Mouse (Mus musculus) testis, adult 2 months (tissue): ENCODE data around the gene Ctdsp2. TPM values are rescaled to one million over a fixed set of nuclear protein-coding genes. Genes with fewer than 3 reads are reported as not detected.

Source experiments
- H3K27ac ChIP-seq: fragments of 200-500 bp; 2 replicates; pipeline ENCODE4 v1.5.1; 2012; ENCODE audit warnings: low read depth, low read length; ENCODE audit not compliant: control insufficient read depth, insufficient read depth
- H3K27me3 ChIP-seq: fragments of 200-500 bp; 2 replicates; pipeline ENCODE4 v1.6.1; 2012; ENCODE audit warnings: mild to moderate bottlenecking, low read length, moderate library complexity; ENCODE audit not compliant: control insufficient read depth, insufficient read depth
- H3K36me3 ChIP-seq: fragments of 200-500 bp; 2 replicates; pipeline ENCODE4 v1.6.1; 2012; ENCODE audit warnings: mild to moderate bottlenecking, low read length; ENCODE audit not compliant: control insufficient read depth, insufficient read depth
- H3K4me1 ChIP-seq: fragments of 200-500 bp; 2 replicates; pipeline ENCODE4 v1.6.1; 2012; ENCODE audit warnings: low read length; ENCODE audit not compliant: control insufficient read depth, insufficient read depth
- H3K4me3 ChIP-seq: fragments of 200-500 bp; 2 replicates; pipeline ENCODE4 v1.5.1; 2012; ENCODE audit warnings: low read depth, mild to moderate bottlenecking, low read length, moderate library complexity, mixed read lengths; ENCODE audit not compliant: control insufficient read depth
- CTCF ChIP-seq: fragments of 200-500 bp; IDR thresholded peaks from 2 replicates; pipeline ENCODE4 v1.5.1; 2012; ENCODE audit warnings: low read depth, mild to moderate bottlenecking, inconsistent platforms, low read length, moderate library complexity; ENCODE audit not compliant: control insufficient read depth, insufficient read depth, insufficient replicate concordance
- POLR2A ChIP-seq: fragments of 200-500 bp; IDR thresholded peaks from 2 replicates; pipeline ENCODE4 v1.6.1; 2012; ENCODE audit warnings: low read depth, mild to moderate bottlenecking, inconsistent platforms, low read length, moderate library complexity; ENCODE audit not compliant: control insufficient read depth
- polyA plus RNA-seq: library from polyadenylated mRNA; depleted of rRNA; stranded (reverse); fragments of >200 nt; gene quantifications from 2 replicates; pipeline ENCODE4 v1.2.3, GENCODE M21; 2012

Gene Ctdsp2
- polyA plus RNA-seq, 1 experiment, result 39.4 TPM

DNA sequence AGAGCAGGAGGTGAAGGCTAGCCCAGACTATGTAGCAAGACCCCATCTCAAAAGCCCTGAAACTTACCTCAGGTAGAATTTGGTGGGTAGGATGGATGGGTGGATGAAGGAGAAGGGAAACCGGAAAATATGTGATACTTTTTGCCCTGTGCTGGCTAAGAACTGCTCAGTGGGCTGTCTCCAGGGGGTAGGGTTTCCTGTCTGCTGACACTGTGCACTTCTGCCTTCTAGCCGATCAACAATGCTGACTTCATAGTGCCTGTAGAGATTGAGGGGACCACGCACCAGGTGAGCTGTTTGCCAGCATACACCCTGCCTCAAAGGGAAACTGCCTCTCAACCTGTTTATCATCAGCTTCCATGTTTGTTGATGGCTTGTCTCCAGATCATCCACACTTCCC is 15.1 kb downstream of the Ctdsp2 start:
- no peak overlapping the region for H3K4me3 ChIP-seq
- no peak overlapping the region for H3K27ac ChIP-seq
- no peaks in the 10 kb centered on the region for H3K36me3 ChIP-seq
- H3K4me1 ChIP-seq, result no peaks in the 10 kb centered on the region
- H3K27me3 ChIP-seq, result no peaks in the 10 kb centered on the region
- TF ChIP-seq POLR2A, result no peak
- no peak for TF ChIP-seq CTCF

GRCm38 (mm10) chr10:126997340-126998113 is 19.0 kb downstream of the Ctdsp2 start:
- no peak overlapping the region for H3K27ac ChIP-seq
- no peaks in the 10 kb centered on the region for H3K4me1 ChIP-seq
- TF ChIP-seq POLR2A (no peak), CTCF (no peak)
- H3K36me3 ChIP-seq, result no peaks in the 10 kb centered on the region
- H3K4me3 ChIP-seq, result no peak overlapping the region
- H3K27me3 ChIP-seq, result no peaks in the 10 kb centered on the region

- H3K27me3 ChIP-seq, result no peaks in the 10 kb centered on the region
- H3K4me1 ChIP-seq, result no peaks in the 10 kb centered on the region
- H3K27ac ChIP-seq, result no peak within 1 kb of the TSS
- no peaks in the 10 kb centered on the region for H3K36me3 ChIP-seq
- no peak within 1 kb of the TSS for H3K4me3 ChIP-seq
- TF ChIP-seq CTCF (no peak), POLR2A (no peak)
Observed at GRCm38 (mm10) chr10:127000529-127000928, 22.0 kb downstream of the Ctdsp2 start, which contains the start of gene Avil. Avil (plus strand) TSS chr10:127000709.

DNA sequence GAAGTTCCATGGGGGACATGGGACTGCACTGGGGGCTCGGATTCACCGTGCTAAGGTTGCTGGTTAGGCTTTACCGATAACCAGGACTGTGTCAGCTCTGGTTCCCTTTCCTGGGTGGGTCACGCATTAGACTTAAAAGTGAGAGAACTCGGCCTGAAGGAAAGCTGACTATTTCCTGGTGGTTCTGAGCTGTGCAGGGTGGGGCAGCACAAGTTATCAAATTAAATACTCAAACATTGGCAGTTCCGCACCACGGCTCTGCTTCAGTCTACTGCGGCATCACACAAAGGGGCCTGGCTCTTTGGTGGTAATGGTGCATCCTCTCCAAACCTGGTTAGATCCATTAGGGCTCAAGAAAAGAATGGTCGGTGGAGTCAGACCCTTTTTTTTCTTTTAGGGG is 22.8 kb downstream of the Ctdsp2 start:
- Histone ChIP-seq H3K36me3 (no peaks in the 10 kb centered on the region), H3K4me3 (no peak overlapping the region), H3K27me3 (no peaks in the 10 kb centered on the region), H3K27ac (no peak overlapping the region), H3K4me1 (no peaks in the 10 kb centered on the region)
- TF ChIP-seq POLR2A, result no peak
- TF ChIP-seq CTCF, result no peak

DNA sequence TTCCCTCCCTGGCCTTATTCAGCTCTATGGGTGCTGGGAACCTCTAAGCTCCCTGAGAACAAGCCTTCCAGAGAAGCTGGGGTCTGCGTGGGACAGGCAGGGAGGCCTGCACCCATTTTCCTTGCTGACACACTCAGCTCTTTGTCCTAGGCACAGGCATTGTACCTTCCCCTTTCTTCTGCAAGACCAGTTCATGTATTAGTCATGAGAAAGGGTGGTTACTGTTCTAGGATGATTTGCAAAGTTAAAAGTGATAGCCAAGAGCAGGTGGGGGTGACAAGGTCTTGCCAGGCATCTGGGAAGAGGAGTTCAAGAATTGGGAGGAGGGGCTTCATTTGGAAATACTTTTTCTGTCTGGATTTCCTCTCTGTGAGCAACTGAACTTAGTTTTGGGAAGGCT is 23.5 kb downstream of the Ctdsp2 start:
- H3K36me3 ChIP-seq, result no peaks in the 10 kb centered on the region
- TF ChIP-seq CTCF (no peak), POLR2A (no peak)

GRCm38 (mm10) chr10:127002765-127003164 is 24.2 kb downstream of the Ctdsp2 start:
- no peak overlapping the region for H3K4me3 ChIP-seq
- no peak for TF ChIP-seq POLR2A
- TF ChIP-seq CTCF, result no peak
- H3K36me3 ChIP-seq, result no peaks in the 10 kb centered on the region
- H3K27me3 ChIP-seq, result no peaks in the 10 kb centered on the region
- H3K27ac ChIP-seq, result no peak overlapping the region
- H3K4me1 ChIP-seq, result no peaks in the 10 kb centered on the region

More for the DNA sequence above, 23.5 kb downstream of the Ctdsp2 start:
- H3K27ac ChIP-seq, result no peak overlapping the region
- no peak overlapping the region for H3K4me3 ChIP-seq
- no peaks in the 10 kb centered on the region for H3K4me1 ChIP-seq
- H3K27me3 ChIP-seq, result no peaks in the 10 kb centered on the region

GRCm38 (mm10) chr10:127003334-127003733 is 24.8 kb downstream of the Ctdsp2 start:
- Histone ChIP-seq H3K27ac (no peak overlapping the region), H3K4me3 (no peak overlapping the region), H3K4me1 (no peaks in the 10 kb centered on the region), H3K27me3 (no peaks in the 10 kb centered on the region), H3K36me3 (no peaks in the 10 kb centered on the region)
- no peak for TF ChIP-seq CTCF
- no peak for TF ChIP-seq POLR2A

DNA sequence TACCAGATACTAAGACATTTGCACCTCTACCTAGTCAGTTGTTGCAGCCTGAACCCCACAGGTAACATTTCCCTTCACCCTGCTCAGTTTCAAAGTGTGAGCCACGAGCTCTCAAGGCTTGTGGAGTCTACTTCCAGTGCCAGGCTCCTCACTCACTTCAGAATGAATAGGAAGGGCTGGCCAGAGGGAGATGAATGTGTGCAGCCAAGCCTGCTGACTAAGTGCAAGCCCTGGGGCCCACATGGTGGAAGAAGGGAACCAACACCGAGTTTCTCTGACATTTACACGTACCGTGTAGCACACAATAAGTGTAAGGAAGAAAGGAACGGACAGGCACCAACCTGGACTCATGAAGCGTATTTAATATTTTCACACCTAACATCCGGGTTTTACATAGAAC is 25.3 kb downstream of the Ctdsp2 start:
- no peaks in the 10 kb centered on the region for H3K36me3 ChIP-seq
- no peaks in the 10 kb centered on the region for H3K4me1 ChIP-seq
- H3K27ac ChIP-seq, result no peak overlapping the region
- H3K27me3 ChIP-seq, result no peaks in the 10 kb centered on the region
- no peak overlapping the region for H3K4me3 ChIP-seq
- no peak for TF ChIP-seq CTCF
